Mouse (Mus musculus): ENCODE measurements around the gene Ctso. TPM values are rescaled to one million over a fixed set of nuclear protein-coding genes. Genes with fewer than 3 reads are reported as not detected.
A peak's percentile ranks its signal among the peaks of the same experiment; 100 is the strongest.

The Ctso gene
- total RNA-seq (2021), result 10 to 100 TPM; 29.4 to 36.3 TPM
- long read RNA-seq, experiment 1, transcript Ctso-201 (8 exons, 3,468 nt), result major isoform, 79 of 103 reads
- long read RNA-seq, experiment 1, partial matches to known transcripts, result 7 of 103 reads
- long read RNA-seq, experiment 1, other reads (novel, unspliced or antisense), result 17 of 103 reads
- long read RNA-seq, experiment 2, transcript Ctso-201 (8 exons, 3,468 nt), result major isoform, 40 of 48 reads
- long read RNA-seq, experiment 2, partial matches to known transcripts, result 2 of 48 reads
- long read RNA-seq, experiment 2, other reads (novel, unspliced or antisense), result 6 of 48 reads

DNA sequence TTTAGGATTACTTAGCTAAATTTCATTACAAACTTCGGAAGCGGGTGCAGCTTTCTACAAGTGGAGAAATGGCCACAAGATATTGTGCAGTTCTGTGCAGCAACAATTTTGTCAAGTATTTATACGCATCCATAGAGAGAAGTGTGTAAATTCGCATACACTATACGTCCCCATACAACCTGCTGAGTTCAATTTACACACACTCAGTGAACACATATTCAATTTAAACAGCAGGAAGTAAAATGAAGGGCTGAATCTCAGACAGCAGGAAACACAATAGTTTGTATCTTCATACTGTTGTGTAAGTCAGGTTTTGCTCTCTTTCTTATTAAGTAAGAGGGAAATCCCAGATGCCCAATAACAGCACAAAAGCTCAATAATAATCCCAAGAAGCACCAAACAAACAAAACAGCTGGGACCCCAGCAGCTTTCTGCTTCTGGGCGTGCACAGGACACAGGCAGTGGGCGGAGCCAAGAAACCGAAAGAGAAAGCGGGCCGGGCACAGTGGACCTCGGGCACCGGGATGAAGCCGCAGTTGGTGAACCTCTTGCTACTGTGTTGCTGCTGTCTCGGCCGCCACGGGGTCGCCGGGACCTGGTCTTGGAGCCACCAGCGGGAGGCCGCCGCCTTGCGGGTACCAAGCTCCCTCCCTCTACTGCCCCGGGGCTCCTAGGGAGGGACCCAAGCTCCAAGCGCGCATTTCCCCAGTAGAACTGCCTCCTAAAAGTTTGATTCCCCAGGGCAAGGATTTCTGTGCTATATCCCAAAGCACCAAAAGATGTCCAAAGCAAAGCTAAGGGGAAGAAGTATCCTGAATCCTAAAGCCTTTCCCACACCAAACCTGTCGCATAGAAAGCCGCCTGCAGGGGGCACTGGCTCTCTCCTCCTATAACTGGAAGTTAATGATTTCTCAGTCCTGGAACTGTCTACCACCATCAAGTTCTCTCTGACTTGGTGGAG, at the start of gene Ctso:
Gene Ctso, plus strand, starts transcription at position 461 of the 961 bp plus-strand sequence.
- DNase-seq, result peak; percentile 93

DNA sequence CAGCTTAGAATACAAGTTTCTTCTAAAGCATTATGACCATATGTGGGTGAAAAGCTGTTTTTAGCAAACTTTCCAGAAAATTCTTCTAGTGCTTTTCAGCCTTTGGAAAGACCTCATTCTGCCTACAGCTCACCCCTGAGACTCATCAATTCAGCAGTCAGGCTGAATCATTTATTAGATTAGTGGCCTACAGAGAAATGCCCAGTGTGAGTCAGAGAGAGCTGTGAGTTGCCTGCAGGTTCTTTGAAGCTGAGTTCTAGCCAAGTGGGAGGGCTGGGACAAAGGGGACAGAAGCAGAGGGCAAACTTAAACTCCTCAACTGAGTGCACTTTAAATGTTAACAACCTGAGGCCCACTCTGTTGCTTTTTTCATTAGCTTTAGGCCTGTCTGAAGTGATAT, 48.5 kb upstream of the Ctso start:
- DNase-seq, result peak; percentile 37

DNA sequence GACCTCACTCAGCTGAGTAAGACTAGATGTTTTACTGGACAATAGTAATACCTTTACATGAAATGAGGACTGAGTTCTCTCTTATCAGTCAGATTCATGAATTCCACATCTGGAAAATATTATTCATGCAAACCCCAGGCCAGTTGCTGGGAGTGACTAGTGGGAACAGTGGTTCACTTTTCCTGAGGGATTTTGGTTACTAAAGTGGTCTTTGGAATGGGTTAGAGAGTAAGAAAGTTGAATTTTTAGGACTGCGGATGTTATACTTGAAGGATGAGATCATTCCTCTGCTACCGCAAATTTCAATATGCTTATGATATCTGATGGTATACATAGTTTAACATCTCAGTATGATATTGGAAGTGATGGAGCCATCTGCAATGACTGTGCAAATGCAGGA, 46.8 kb upstream of the Ctso start:
- DNase-seq, result no peak

DNA sequence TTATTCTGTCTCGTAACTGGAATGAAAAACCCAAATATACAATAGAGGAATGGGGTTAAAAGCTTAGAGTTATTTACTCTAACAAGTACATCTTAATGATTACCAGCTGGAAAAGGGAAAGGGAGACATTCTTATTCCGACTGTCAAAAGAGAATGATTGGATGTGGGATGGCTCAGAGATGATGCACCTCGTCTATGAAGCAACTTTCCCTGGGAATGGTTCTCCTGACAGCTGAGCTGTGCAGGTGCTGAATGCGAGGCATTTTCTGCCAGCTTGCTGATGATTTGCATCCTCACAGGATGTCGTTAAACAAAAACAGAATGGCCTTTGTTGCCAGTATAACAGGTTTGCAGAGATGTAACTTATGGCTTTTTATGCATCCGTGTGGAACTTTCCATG, 43.3 kb upstream of the Ctso start:
- no peak for DNase-seq

DNA sequence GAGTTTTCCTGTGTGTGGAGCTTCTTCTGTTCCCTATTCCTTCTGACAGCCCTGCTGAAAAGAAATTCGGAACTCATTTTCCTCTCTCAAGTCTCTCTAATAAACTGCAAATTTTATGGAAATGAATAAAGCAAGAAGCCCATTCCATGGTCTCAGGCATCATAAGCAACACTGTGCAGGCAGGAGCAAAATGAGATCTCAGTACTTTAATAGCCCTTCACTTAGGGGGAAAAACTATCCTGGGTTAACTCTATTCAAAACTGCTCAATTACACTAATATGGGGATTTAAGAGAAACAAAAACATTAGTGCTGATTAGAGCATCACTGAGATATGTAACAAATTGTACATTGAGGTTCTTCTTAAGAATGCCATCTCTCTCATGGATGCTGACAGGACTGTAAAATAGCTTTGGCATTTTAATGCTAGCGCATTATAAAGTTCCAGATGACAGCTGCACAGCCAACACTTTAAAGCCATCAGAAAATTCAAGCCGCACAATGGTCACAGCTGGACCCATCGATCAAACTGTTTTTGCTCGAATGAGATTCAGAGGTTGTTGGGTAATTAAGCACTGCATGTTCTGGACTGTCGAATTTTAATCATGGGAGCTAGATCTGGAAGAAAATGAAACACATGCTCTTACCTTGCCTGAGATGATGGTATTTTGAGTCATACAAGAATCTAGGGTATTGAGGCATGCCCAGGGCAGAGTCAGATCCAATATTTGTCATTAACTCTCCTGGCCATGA, 21.9 kb upstream of the Ctso start:
- DNase-seq, result no peak

DNA sequence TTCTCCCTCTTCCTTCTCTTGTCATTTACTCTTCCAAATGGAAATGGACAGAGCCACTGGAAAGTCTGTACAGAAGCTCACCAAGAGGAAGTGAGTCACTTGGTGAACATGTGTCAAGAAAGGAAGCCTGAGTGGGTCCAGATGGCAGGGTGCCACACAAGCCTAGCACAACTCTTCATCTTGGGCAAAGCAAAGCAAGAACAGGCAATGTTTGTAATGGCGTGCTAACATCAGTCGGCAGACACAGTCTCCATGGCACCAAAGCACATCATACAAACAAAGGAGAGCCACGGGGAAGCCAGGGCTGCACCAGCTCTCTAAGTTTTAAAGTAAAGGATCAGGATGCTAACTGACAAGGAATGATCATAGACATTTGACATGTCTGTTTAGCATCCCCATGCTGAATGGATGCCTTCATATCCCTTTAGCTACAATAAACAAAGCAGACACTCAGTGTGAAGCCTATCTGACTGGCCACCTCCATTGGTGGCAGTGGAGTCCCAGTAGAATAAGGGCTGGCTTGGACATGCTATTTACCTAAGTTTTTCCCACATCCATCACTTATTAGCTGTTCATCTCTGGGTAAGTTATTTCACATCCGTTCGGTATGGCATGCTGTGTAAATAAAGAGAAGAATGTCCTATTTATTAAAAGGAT, 16.2 kb upstream of the Ctso start:
- no peak for DNase-seq

DNA sequence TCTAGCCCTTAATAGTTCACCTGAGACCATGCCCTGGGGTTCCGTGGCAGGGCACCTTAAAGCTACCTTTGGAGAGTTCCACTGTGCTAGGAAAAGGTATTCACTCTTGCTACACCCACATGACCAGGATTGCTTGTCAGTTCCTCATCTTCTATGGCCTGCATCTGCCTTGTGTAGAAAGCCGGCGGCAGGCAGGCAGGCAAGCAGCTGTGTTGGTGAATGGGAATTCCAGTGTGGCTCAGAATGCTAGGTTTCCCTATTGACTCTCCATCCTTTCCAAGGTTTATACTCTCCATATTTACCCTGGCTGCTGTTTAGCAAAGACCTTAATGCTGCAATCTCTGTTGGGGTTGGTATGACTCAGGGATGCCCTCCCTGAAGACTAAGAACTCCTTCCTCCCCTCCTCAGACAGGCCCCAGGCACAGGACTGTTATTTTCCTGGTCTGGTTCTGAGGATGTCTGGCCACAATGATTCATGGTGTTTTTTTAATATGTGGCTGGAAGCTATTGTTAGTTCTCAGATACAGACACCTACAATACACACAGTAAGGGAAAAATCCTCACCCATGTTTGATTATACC, 15.0 kb upstream of the Ctso start:
- no peak for DNase-seq

DNA sequence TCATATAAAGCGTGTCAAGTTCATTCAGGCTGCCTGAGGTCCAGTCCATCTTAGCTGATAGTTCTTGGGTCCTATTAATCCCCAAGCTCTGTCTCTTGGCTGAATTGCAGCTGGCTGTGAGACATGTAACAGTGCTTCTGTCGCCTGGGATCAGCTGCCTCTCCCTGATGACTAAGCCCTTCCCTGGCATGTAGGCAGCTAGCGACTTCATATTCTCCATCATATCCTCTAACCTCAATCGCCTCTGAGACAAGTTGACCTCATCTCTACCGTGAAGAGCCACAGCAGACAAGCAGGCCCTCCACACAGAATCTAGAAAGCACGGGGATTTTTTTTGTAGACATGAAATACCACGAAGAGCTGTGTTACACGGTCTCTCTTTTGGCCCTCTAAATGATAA, 14.2 kb upstream of the Ctso start:
- no peak for DNase-seq

DNA sequence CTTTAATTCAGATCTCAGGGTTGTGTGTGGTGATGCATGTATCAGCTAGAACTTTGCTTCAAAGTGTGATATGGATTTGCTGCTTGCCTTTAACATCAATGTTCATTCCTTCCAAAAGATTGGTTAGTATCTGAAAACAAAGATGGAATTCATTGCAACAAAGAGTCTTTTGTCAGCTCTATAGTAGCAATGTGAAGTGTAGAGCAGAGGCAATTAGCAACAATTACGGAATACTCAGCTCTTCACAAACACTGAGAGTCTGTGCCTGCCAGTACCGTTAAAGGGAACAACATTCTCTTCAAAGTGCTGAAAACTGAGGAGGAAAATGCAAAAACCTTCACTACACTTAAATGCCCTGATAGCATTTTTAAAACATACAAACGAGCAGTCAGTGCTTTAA, 12.7 kb upstream of the Ctso start:
- DNase-seq, result no peak

DNA sequence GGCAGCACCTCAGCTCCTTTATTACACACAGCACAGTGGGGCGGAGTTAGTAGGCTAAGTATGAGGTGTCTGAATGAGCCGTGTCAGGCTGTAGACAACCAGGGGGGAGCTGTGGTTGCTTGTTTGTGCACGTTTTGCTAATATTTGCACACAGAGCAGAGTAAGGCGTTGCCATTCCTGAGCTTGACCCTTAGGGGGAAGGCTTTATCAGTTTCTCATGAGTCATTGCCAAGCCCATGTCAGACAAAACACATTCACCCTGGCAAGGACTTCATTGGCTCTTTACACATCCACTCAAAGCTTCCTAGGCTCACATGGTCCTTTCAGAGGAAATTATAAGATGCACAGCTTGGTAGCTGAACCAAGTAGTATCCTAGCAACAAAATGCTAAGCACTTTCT, 9.5 kb upstream of the Ctso start:
- no peak for DNase-seq

DNA sequence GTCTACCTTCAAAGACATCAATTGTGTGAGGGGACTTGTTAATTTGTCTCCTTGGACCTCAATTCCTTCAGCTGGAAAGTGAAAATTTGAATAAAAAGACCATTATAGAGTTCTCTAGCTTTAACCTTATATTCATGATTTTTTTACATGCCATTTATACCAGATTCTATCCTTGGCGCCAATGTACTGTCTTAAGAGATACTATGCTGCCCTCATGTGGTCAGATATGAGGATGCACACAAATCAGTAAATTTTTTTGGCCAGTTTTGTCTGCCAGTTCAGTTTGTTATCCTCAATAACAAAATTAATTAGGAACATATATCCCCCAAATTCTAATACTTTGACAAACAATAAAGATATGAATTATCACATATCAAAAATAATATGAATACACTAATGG, 7.5 kb upstream of the Ctso start:
- peak; percentile 59 for DNase-seq

DNA sequence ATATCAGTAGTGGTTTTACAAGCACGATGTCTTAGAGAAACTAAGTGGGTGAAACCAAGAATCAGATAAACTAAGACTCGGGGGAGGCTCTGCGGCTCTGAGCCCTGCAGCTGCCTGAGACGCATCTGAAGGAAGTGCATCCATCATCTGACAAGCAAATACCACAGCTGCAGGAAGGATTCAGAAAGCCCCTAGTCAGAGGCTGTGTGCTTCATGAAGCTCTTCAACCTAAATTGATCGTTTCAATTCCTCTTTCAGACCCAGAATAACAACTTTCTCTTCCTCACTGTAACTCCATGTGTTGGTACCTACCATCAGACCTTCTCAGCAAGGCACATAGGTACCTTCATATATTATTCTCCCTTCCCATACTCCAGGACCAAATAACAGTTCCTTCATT, 6.5 kb upstream of the Ctso start:
- DNase-seq, result no peak

DNA sequence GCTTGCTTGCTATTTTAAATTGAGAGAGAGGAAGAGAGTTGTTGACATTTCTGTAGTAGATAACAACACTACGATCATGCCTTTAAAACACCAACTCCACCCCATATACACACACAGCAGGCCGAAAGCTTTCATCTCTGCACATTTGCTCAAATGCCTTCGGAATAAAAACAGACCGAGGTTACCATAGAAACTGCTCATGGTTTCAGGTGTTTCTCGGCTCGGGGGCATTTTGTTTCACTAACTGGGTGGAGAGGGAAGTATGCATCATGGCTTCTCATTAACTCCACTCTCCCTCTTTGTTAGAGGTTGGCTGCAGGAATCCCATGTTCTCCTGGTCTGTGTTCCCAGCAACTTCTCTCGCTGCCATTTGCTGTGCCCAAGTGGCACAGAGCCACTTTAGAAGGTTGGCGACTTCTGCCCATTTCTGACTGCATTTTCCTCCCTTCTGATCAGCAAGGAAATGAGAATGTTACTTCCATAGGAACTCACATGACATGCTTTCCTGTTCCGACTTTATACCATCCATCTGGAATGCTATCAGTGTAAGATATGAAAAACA, 5.6 kb upstream of the Ctso start:
- DNase-seq, result no peak

DNA sequence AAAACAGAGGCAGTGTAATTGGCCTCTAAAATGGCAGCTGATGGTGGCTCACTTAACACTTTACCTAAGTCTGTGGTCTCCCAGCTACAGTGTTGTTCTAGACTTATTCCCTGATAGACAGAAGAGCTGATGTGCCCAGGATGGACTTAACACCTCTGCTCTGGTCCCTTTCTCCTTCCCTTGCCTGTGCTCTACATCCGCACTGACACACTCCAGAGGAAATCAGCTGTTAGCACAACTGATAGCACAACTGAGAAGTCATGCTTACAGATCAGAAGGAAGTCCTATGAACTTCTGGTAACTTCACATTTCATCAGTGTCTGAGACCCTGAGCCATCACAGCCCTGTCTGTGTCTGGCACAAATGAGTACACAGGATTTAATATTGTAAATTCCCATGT, 3.3 kb upstream of the Ctso start:
- no peak for DNase-seq

DNA sequence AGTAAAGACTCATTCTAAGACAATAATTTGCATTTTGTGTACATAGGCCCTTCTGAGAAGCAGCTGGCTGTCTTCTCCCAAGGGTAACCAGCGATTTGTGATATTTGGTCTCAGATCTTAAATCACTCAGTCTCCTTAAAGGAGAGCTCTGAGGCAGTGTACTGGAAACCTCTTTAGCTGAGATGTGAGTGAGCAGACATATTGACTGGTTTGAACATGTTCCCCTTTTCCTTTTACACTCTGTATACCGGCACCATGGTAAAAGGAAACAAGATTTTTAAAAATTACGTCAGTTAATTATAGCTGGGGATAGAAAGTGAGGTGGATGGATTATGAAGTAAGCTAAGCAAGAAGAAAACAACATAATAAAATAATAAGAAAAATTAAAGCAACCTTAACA, 706 bp upstream of the Ctso start:
- no peak for DNase-seq

DNA sequence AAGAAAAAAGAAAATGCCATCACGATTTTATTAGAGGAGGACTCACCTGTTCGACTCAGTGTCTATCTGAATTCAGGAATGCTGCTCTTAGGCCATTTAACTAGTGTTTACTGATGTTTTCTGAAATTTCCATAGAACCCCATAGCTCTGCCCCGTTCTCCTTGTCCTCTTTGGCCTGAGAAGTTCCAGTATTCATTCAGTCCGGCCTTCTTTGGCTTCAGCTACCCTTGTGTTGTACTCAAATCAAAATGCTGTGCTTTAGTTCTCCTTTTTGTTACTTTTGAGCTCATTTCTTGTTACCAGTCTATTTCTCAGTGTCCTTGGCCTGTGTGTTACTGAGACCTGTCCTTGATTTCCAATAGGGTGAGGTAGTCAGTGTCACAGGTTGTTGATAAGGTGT, 947 bp downstream of the Ctso start:
- DNase-seq, result no peak

DNA sequence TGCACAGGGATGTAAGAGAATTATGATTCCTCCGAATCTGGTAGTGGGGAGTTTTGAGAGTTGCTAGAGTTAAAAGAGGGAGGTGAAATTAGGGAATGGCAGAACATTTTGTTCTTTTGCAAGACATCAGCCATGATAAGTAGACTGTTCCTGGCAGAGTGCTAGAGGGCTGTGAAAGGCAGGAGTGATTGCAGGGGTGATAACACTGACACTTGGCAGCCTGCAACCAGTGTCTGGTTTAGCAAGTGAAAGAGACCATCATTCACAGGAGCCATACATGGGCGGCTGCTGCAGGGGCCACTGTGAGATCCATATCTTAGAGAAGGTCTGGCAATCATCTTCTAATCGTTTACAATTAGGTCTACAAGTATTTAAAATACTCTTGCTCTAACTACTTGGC, 6.5 kb downstream of the Ctso start:
- DNase-seq, result peak; percentile 34

DNA sequence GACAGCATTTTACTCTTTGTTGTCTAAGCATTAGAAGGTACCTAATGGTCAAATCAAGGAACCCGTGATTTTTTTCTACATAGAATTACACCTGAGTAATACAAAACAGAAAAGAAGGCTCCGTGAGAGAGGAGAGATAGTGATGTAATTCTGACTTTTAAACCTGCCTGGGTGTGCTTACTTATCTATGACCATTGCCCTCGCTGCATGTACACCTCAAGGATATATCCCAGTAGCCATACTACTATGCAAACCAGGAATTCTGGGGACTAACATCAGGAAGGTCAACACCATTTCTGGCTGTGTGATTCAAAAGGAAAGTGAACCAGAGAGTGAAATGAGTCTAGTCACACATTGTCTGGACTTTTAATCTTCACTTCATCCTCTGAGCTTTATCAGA, 9.9 kb downstream of the Ctso start:
- no peak for DNase-seq

DNA sequence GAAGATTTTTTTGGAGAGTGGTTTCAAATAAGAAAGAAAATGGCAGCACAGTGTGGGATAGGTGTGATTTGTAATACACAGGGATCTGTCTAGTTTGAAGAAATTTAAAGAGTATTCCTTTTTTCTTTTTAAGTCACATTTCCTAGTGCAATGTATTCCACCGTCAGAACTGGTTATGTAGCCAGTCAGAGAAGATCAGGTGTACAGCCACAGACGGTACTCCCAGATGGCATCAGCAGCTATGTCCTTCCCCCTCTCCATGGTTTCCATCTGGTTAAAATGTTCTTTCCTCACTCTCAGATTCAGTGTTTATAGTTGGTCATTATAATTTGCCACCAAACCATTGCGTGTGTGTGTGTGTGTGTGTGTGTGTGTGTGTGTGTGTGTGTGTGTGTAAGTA, 10.7 kb downstream of the Ctso start:
- no peak for DNase-seq

DNA sequence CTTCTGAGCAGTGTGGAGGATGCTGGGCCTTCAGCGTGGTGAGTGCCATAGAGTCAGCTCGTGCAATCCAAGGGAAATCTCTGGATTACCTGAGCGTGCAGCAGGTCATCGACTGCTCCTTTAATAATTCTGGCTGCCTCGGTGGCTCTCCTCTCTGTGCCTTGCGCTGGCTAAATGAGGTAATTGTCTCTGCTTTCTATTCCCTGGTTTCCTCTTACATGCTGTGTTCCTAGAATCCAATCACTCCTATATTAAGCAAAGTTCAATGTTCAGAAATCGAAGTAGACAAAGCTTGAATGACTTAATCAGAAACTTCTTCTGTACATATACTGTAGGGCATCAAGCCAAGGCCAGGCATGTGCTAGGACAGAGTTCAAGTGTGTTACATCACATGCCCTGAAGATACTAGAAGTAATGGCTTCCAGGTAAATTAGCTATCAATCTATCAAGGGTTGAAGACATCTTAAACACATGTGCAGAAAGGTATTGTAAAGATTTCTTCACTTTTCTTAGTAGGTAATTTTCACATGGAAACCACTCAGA, 12.5 kb downstream of the Ctso start:
- DNase-seq, result no peak

DNA sequence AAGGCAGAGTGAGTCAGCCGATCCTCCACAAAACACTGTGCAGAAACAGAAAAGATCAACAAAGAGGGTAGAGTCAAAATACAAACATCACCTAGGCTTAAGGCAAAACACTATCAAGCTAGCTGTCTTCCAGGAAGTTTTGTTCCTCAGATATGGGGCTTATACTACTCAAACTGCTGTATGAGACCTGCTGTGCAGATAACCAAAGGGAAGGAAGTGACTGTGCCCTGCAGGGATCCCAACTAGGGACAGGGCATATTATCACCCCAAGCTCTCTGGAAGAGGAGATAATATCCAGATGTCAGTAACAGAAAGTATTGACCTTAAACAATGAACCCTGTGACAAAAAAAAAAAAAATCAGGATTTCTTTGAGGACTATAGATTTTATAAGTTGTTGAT, 16.6 kb downstream of the Ctso start:
- DNase-seq, result no peak

Measured in adrenal gland, postnatal 10 days (tissue).